Mouse (Mus musculus) small intestine, adult 2 months (tissue): ENCODE data around the gene Ces5a.

ENCODE experiments used
- CTCF ChIP-seq: fragments of 200-500 bp; IDR thresholded peaks from 2 replicates; pipeline ENCODE4 v1.5.1; 2012; ENCODE audit warnings: low read depth, mild to moderate bottlenecking, control low read depth, inconsistent platforms, low read length, moderate library complexity, mixed read lengths; ENCODE audit not compliant: insufficient replicate concordance, insufficient read length; ENCODE audit errors: extremely low read depth
- POLR2A ChIP-seq: fragments of 200-500 bp; IDR thresholded peaks from 2 replicates; pipeline ENCODE4 v1.6.1; 2012; ENCODE audit warnings: low read depth, mild to moderate bottlenecking, control low read depth, inconsistent platforms, low read length, moderate library complexity

- no peak for TF ChIP-seq CTCF
- TF ChIP-seq POLR2A = no peak
Observed at GRCm38 (mm10) chr8:93572095-93572501, 36.5 kb upstream of the Ces5a start.
